Comparison of ENCODE assay signal across 11 mouse cellular contexts in genomic region chr10:26008948-26009347, GRCm38 (mm10).
A peak's percentile ranks its signal among the peaks of the same experiment; 100 is the strongest.
DNase-seq lines count a peak whose midpoint lies in the region; ATAC-seq and TF ChIP-seq lines count a peak whose summit lies in the region.
"Had no signal": no experiment of that assay in that cellular context is flagged by ENCODE, and none has a peak within 500 bp of the region (broad histone marks: within the 10 kb centered on the region; RNA-seq: fewer than 3 reads in every experiment).

No protein-coding gene starts in this region.

- DNase-seq in hindbrain, embryonic 10.5 days (ENCODE audit: low spot score): no peak
- DNase-seq in stomach, postnatal 0 days (ENCODE audit: low spot score): no peak
- peak; percentile 2 to 4 for DNase-seq in kidney, adult 8-10 months
- DNase-seq: cerebellum, adult 11-12 months; gastrocnemius, postnatal 25 days had no signal

- TF ChIP-seq EP300 in stomach, postnatal 0 days (optimal IDR thresholded peaks at IDR 0.05): no peak

- H3K36me3 ChIP-seq in hindbrain, embryonic 16.5 days (ENCODE audit: control insufficient read depth, insufficient read depth, low read length): no peaks in the 10 kb centered on the region
- H3K36me3 ChIP-seq in hindbrain, embryonic 10.5 days: no peaks in the 10 kb centered on the region
- no peaks in the 10 kb centered on the region for H3K36me3 ChIP-seq in stomach, embryonic 15.5 days
- no peaks in the 10 kb centered on the region for H3K36me3 ChIP-seq in stomach, postnatal 0 days (ENCODE audit: control insufficient read depth, insufficient read depth, low read length)
- H3K36me3 ChIP-seq in intestine, embryonic 16.5 days (ENCODE audit: control insufficient read depth, insufficient read depth, low read length): no peaks in the 10 kb centered on the region
- H3K36me3 ChIP-seq in liver, embryonic 12.5 days: no peaks in the 10 kb centered on the region
- H3K36me3 ChIP-seq: embryonic facial prominence, embryonic 15.5 days had no signal

- H3K9ac ChIP-seq in hindbrain, embryonic 16.5 days (ENCODE audit: low read depth, low read length): no peak overlapping the region
- no peak overlapping the region for H3K9ac ChIP-seq in stomach, embryonic 15.5 days
- no peak overlapping the region for H3K9ac ChIP-seq in stomach, postnatal 0 days (ENCODE audit: low read length)
- no peak overlapping the region for H3K9ac ChIP-seq in intestine, embryonic 16.5 days (ENCODE audit: low read depth, low read length)
- no peak overlapping the region for H3K9ac ChIP-seq in liver, embryonic 12.5 days
- H3K9ac ChIP-seq: embryonic facial prominence, embryonic 15.5 days had no signal

- H3K9me3 ChIP-seq in hindbrain, embryonic 16.5 days (ENCODE audit: control insufficient read depth, low read length): no peaks in the 10 kb centered on the region
- H3K9me3 ChIP-seq in hindbrain, embryonic 10.5 days: no peaks in the 10 kb centered on the region
- no peaks in the 10 kb centered on the region for H3K9me3 ChIP-seq in stomach, embryonic 15.5 days
- no peaks in the 10 kb centered on the region for H3K9me3 ChIP-seq in stomach, postnatal 0 days (ENCODE audit: control insufficient read depth, low read length)
- no peaks in the 10 kb centered on the region for H3K9me3 ChIP-seq in intestine, embryonic 16.5 days (ENCODE audit: control insufficient read depth, low read length)
- no peaks in the 10 kb centered on the region for H3K9me3 ChIP-seq in liver, embryonic 12.5 days (replicated peaks)
- H3K9me3 ChIP-seq: embryonic facial prominence, embryonic 15.5 days had no signal

- H3K4me1 ChIP-seq in hindbrain, embryonic 16.5 days (ENCODE audit: control insufficient read depth, insufficient read depth, low read depth, low read length): no peaks in the 10 kb centered on the region
- H3K4me1 ChIP-seq in hindbrain, embryonic 10.5 days (replicated peaks): no peaks in the 10 kb centered on the region
- H3K4me1 ChIP-seq in stomach, embryonic 15.5 days: peaks cover 2% of the 10 kb centered on the region; the same call in 1 of the 2 replicates
- no peaks in the 10 kb centered on the region for H3K4me1 ChIP-seq in stomach, postnatal 0 days (replicated peaks; ENCODE audit: control insufficient read depth, insufficient read depth)
- no peaks in the 10 kb centered on the region for H3K4me1 ChIP-seq in intestine, embryonic 16.5 days (ENCODE audit: control insufficient read depth, insufficient read depth, low read length)
- no peaks in the 10 kb centered on the region for H3K4me1 ChIP-seq in liver, embryonic 12.5 days

- WGBS in hindbrain, embryonic 16.5 days: 55% methylated on average over 5 of the region's 5 CpGs
- 81% methylated on average over 5 of the region's 5 CpGs for WGBS in hindbrain, embryonic 10.5 days
- WGBS in stomach, embryonic 15.5 days: 30% methylated on average over 5 of the region's 5 CpGs
- 28% methylated on average over 5 of the region's 5 CpGs for WGBS in stomach, postnatal 0 days
- 40% methylated on average over 5 of the region's 5 CpGs for WGBS in intestine, embryonic 16.5 days
- 47% methylated on average over 5 of the region's 5 CpGs for WGBS in liver, embryonic 12.5 days (ENCODE audit: insufficient replicate concordance)

- no peaks in the 10 kb centered on the region for H3K27me3 ChIP-seq in hindbrain, embryonic 16.5 days (replicated peaks; ENCODE audit: control insufficient read depth, insufficient read depth, low read length)
- H3K27me3 ChIP-seq in hindbrain, embryonic 10.5 days (ENCODE audit: insufficient read depth, poor library complexity, severe bottlenecking): no peaks in the 10 kb centered on the region
- H3K27me3 ChIP-seq in stomach, embryonic 15.5 days (replicated peaks): no peaks in the 10 kb centered on the region
- H3K27me3 ChIP-seq in stomach, postnatal 0 days (ENCODE audit: control insufficient read depth, insufficient read depth, low read length): no peaks in the 10 kb centered on the region
- no peaks in the 10 kb centered on the region for H3K27me3 ChIP-seq in intestine, embryonic 16.5 days (replicated peaks; ENCODE audit: control insufficient read depth, insufficient read depth, low read length)
- H3K27me3 ChIP-seq in liver, embryonic 12.5 days (replicated peaks): no peaks in the 10 kb centered on the region
- H3K27me3 ChIP-seq: embryonic facial prominence, embryonic 15.5 days had no signal

- H3K4me2 ChIP-seq in hindbrain, embryonic 16.5 days (ENCODE audit: low read length): no peak overlapping the region
- no peak overlapping the region for H3K4me2 ChIP-seq in stomach, embryonic 15.5 days
- H3K4me2 ChIP-seq in stomach, postnatal 0 days (replicated peaks; ENCODE audit: low read depth): no peak overlapping the region
- H3K4me2 ChIP-seq in intestine, embryonic 16.5 days (ENCODE audit: low read depth, low read length): no peak overlapping the region
- H3K4me2 ChIP-seq in liver, embryonic 12.5 days: no peak overlapping the region
- H3K4me2 ChIP-seq: embryonic facial prominence, embryonic 15.5 days; liver, embryonic 11.5 days had no signal

- no peak for ATAC-seq in hindbrain, embryonic 16.5 days
- ATAC-seq in stomach, embryonic 15.5 days (ENCODE audit: insufficient read depth, low FRiP score, low read depth): peak; percentile 50; the same call in 1 of the 2 replicates
- ATAC-seq in stomach, postnatal 0 days (ENCODE audit: low FRiP score, low TSS enrichment): no peak
- no peak for ATAC-seq in intestine, embryonic 16.5 days
- no peak for ATAC-seq in liver, embryonic 12.5 days

- H3K27ac ChIP-seq in hindbrain, embryonic 16.5 days (ENCODE audit: low read depth, low read length): 0 out of 2 replicates have a peak overlapping the region, but pooled peaks have one; percentile 23
- no peak overlapping the region for H3K27ac ChIP-seq in hindbrain, embryonic 10.5 days
- H3K27ac ChIP-seq in stomach, embryonic 15.5 days: no peak overlapping the region
- H3K27ac ChIP-seq in stomach, postnatal 0 days (replicated peaks): no peak overlapping the region
- H3K27ac ChIP-seq in intestine, embryonic 16.5 days (ENCODE audit: low read length): no peak overlapping the region
- no peak overlapping the region for H3K27ac ChIP-seq in liver, embryonic 12.5 days
- H3K27ac ChIP-seq: embryonic facial prominence, embryonic 15.5 days had no signal

- no peak for TF ChIP-seq CTCF in stomach, postnatal 0 days (IDR thresholded peaks at IDR 0.05; ENCODE audit: low read depth)

- H3K4me3 ChIP-seq in hindbrain, embryonic 16.5 days (ENCODE audit: low read length): no peak overlapping the region
- H3K4me3 ChIP-seq in hindbrain, embryonic 10.5 days: no peak overlapping the region
- no peak overlapping the region for H3K4me3 ChIP-seq in stomach, embryonic 15.5 days (replicated peaks)
- H3K4me3 ChIP-seq in stomach, postnatal 0 days (ENCODE audit: low read depth, low read length): no peak overlapping the region
- H3K4me3 ChIP-seq in intestine, embryonic 16.5 days (ENCODE audit: low read length): no peak overlapping the region
- no peak overlapping the region for H3K4me3 ChIP-seq in liver, embryonic 12.5 days
- H3K4me3 ChIP-seq: embryonic facial prominence, embryonic 15.5 days had no signal

Comparison
In these comparisons a context has a peak if more than half of its experiments do, and no peak if none do; other contexts are left out.
1. DNase-seq: peak in kidney, adult 8-10 months (2 of 2); none in hindbrain, embryonic 10.5 days (single experiment) and stomach, postnatal 0 days (single experiment).